Mouse (Mus musculus) granulocyte monocyte progenitor cell, adult 5-6 weeks (primary cell): ENCODE results near the gene Abca1. TPM values are rescaled to one million over a fixed set of nuclear protein-coding genes. Genes with fewer than 3 reads are reported as not detected.

Source experiments
- ATAC-seq: replicated peaks from 2 replicates; pipeline ENCODE4 v1.8.0; 2016; ENCODE audit warnings: mild to moderate bottlenecking, moderate TSS enrichment, inconsistent platforms; ENCODE audit not compliant: poor library complexity, severe bottlenecking
- total RNA-seq, 2 experiments: library from RNA; stranded (forward) in 1 of 2; stranded (reverse) in 1 of 2; fragments of 200-712, 200-1000 nt in 1 of 2; fragments of >200 nt in 1 of 2; fragmentation: Nextera tagmentation in 1 of 2; gene quantifications; 2 replicates each; pipeline ENCODE4 v1.2.3; 2014 to 2017

The Abca1 gene
- total RNA-seq, 2 experiments from 2014 or later = 0.49 to 3.8 TPM

DNA sequence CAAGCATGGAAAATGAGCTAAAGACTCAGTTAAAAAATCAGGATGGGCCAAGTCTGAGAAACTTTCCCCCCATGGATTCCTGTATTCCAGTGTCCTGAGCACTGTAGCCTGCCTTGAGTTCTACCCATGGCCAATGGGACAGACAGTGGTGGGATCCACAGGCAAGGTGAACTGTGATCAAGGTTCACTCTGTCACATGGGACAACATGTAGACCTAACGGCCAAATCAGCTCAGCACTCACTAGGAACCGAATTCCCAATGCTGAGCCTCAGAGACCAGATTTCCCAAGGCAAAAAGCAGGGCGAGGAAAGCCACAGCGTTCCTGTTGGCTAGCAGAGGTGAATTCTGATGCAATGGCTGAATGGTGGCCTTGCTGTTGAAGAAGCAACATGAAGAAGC lies 64.8 kb downstream of the Abca1 start:
- ATAC-seq = no peak

DNA sequence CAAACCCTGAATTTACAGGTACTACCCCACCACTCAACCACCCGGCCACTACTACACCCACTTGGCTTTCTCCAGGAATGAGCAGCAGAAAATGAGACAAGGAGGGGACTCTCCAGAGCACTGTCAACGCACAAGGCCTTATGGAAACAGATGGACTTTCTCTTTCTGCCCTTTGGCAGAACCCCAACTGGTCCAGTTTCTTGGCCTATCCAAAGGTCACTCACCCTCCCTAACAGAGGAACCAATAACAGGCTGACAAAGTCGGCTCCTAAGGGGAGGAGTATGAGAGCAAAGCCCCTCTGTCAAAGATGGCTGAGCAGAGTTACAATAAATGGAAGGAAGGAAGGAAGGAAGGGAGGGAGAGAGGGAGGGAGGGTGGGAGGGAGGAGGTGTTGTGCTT lies 65.4 kb downstream of the Abca1 start:
- ATAC-seq = no peak

DNA sequence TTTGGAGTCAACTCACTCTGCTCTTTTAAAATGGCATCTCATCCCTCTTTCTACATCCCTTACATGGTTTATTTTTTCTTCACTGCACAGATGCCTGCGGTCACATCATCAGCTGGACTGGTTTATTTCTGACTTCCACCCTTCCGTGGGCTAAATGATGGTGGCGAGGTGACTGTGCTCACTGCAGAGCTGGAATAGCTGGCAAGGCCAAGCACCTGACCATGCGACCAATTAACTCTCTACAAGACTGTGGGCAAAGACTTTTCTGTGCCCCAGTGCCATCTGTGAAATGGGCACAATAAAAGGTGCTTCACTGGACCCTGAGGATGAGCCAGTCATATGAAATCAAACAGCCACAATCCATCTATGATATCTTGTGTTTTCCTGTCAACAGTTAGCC lies 66.1 kb downstream of the Abca1 start:
- ATAC-seq = no peak

DNA sequence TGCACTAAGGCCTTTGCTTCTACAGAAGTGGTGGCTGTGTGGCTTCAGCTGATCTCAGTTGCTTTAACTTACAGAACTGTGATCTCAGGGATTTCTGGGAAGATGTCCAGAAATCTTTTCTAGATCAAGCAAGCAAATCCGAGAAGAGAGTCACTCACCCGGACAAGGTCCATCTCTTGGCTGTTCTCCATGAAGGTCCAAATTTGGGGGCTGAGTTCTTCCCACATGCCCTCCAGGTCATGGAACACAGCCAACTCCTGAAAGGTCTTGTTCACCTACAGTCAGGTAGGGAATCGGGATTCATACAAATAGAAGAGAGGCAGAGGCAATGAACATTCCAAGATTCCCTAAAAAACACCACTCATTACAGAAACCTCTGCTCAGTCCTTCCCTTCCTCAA lies 70.1 kb downstream of the Abca1 start:
- ATAC-seq = no peak

DNA sequence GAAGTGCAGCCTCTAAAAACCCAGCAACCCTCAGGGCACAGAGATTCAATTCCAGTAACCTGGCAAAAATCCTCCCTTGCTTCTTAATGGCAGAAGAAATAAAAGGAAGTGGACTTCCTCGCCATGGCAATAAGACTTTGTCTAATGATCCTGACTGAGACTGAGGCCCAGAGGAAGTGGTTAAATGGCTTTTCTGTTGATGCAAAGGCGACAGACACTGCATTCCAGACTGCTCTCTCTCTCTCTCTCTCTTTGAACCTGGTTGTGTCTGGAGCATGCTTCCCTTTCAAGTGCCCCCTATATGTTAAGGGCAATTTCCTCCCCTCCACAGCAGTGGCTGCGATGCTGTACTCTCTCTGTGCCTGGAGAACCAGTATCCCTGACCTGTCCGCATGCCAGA lies 70.7 kb downstream of the Abca1 start:
- ATAC-seq = peak; percentile 74

DNA sequence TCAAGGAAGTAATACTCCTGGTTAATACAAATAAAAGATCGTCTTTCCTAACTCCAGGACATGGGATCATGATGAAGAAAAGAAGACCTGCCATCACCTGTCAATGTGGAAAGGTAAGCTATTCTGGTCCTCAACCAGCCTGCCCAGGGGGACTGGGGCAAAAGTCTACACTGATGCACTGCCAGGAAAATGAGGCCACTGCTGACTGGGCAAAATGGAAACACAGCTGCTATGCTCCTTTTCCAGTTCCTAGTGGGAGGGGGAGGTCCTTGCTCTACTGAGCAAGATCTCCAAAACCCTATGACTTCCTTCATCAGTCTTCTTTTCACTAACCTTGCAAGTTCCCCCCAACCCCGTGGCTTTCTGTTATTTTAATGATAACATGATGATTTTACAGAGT lies 73.1 kb downstream of the Abca1 start:
- ATAC-seq = no peak

DNA sequence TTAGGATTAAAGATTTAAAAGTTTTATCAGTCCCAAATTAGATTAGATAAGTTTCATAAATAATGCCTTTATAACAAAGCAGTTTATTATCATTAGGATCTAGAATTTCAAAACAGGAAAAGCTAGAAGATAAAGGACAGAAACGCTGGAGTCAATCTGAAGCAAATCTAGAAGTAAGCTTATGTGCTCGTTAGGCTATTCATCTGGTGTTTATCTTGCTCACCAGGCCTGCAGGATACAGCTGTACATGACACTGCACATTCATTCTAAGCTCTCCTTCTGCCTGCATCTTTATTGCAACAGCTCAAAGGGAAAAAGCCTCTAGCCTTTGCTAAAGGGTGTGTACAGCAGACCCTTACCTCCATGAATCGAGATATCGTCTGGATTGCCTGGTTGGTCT lies 74.1 kb downstream of the Abca1 start:
- peak; percentile 42; the same call in 1 of the 2 replicates for ATAC-seq

DNA sequence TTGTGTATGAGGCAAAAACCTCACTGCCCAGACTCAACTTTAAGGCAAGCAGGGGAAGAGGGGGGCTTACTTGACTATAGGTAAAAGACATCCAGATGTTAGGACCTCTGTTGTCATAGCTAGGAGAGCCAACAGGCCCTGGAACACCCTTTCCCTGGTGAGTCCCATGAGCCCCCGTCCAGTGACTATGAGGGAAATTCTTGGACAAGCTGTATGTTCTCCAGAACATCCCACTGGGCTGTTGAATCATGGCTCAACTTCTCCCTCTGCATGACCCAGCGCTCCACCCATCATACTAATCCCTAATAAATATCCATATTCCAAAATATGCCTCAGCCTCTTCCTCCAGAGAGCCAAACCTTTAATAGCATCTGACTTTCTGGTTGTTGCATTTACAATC lies 76.6 kb downstream of the Abca1 start:
- ATAC-seq = no peak

DNA sequence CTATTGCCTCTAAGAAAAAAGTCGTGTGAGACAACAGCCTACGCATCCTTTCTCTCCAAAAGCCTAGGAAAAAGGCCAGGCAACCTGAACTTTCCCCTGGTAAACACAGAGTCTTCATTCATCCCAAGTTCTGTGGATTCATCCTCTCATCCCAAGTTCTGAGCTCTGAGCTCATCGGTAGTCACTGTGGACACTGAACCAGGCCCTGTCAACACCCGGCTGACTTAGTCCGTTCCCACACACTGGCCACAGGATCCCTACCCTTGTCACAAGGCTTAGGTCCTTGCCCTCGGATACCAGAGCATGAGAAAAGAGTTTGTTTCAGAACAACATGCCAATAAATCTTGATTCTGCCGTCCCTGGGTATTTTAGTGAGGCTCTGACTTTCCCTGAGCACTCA lies 77.2 kb downstream of the Abca1 start:
- ATAC-seq = no peak

DNA sequence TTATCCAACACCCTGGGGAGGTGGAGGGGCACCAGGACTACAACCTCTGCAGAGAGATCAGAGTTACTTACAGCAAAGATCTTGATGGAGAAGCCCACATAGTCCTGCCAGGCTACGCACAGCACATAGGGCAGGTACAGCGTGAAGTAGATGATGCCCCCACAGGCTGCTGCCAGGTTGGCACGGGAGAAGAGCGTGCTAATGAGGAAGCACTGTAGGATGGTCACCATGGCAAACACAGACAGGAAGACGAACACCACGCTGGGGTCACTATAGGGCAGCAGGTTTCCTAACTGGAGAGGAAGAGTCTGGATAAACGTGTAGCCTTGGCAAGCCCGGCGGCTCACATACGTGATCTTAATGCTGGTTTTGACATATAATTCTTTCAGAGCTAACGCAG lies 77.8 kb downstream of the Abca1 start:
- peak; percentile 71 for ATAC-seq

DNA sequence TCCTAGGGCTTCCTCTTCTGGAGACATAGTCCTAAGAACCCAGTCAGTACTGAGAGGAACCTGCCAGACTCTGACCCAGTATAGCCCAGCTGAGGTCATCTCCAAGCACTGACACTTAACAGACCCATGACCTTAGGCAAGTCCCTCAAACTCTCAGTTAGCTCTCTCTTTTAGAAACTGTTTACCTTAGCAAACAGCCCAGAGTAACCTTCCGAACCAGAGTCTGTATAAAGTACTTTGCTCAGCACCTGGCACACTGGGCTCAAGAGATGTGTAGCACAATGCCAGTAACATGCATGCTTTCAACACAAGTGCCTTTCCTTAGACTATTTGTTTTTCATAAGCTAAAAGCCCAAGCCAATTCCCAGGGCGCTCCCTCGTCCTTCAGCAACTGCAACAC lies 79.4 kb downstream of the Abca1 start:
- no peak for ATAC-seq

DNA sequence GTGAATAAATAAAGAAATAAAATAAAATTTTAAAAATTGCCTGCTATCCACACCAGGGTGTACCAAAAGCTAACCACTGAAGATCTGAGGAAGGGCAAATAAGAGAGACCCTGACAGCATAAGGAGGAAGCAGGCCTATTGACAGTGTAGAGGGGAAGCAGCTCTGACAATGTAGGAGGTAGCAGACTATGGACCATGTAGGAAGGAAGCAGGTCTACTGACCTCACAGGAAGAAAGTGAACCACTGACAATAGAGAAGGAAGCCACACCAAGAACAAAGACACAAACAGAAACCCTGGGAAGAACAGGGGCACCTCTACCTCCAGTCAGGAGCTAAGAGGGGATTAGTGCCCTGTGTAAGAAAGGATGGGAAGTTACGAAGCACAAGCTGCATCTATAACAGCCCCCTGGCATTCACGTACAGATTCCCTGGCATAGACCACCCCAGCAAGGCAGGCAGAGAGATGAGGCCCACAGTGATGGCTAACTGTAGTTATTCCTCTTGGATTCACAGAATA lies 80.8 kb downstream of the Abca1 start:
- ATAC-seq = peak; percentile 42

DNA sequence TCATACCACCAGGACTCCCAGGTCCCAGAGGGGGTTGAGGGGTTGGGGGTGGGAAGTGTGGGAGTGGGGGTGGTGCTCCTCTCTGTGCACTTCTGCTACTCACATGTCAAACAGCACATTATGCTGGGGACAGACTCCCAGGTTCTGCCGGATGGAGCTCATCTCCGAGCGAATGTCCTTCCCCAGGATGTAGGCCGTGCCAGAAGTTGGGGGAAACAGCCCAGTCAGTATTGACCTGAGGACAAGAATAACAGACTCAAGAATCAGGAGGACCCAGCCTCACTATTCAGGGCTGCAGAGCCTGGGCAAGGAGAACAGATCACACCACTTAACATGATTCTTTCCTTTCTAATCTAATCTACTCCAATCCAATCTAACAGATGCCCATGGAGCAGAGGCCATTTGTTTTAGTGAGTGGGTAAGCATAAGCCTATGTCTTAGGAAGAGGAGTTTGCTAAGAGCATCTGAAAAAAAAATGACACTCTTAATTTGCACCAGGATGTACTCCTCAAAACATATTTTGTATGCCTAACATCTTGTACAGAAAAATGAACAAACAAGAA lies 82.8 kb downstream of the Abca1 start:
- ATAC-seq = no peak

DNA sequence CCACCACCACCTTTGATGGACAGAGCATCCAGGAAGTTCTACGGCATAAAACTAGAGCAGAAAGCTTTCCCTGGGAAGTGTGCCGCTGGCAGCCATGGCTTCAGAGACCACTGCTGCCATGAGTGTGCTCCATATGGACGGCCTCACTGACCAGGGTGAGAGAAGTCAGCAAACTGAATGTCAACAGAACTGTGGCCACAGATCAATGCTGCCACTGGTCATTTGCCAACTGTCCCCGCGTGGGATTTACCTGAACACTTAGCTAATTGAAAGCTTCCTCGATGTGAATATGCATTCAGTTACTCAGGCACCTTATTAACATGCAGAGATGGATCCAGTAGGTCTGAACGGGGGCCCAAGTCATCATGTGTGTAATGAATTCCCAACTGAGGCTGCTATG lies 86.7 kb downstream of the Abca1 start:
- no peak for ATAC-seq

DNA sequence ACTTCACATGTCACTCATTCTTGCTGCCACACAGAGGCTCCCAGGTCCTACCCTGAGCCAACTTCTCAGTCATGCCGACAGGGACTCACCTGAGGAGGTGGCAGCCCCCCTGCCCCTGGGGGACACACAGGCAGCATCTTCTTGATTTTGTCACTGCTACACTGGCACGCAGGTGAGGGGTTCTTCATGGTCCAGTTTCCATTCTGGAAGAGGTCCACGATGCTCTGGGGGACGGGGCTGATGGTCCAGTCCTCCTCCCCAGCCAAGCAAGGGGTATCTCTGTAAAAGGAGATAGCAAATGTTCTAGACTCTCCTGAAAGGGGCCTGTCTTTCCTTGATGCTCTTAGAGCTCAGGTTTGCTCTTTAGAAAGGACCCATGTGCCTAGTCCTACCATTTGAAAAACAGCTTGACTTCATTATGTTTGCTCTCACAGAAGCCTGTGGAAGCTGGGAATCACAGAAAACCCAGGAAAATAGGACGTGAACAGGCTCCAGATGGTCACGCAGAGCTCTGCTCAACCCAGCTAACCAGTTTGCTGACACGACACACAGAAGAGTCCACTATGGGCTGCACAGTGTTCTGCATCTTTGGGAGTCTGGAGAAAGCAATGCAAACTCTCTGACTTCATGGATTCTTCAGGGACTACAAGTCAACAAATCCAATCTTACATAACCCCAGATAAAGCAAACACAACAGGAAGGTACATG lies 97.2 kb downstream of the Abca1 start:
- no peak for ATAC-seq

DNA sequence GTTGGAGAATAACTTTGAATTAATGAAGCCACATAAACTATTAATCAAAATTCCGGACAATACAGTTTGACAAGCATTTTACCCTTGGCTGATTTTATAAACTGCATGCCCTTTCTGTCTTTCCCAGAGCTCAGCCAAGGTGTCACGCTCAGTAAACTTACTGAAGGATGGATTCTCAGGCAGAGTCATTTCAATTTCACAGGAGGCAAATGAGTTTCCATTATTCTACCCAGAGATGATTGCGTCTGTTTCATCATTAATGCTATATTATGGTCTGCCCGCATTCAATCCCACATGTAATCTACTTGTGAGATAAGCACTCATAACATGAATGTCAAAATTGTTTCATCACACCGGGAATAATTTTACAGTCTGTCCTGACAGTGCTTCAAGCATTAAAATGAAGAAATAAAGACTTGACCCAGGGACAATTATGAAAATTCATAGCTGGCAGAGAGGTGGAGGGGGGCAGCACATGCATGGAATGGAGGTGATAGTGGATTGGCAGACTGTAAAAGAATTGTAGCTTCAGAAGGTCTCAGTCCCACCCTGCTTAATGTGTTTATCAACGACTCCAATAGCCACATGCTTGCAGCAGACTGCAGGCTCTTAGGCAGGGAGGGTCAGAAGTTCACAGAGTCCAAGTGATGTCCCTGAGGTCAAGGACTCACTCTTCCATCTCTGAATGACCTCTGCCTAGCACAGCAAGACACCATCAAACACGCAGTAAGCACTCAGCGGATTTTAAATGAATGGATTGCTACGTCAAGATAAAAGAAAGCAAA lies 113.3 kb downstream of the Abca1 start:
- no peak for ATAC-seq

DNA sequence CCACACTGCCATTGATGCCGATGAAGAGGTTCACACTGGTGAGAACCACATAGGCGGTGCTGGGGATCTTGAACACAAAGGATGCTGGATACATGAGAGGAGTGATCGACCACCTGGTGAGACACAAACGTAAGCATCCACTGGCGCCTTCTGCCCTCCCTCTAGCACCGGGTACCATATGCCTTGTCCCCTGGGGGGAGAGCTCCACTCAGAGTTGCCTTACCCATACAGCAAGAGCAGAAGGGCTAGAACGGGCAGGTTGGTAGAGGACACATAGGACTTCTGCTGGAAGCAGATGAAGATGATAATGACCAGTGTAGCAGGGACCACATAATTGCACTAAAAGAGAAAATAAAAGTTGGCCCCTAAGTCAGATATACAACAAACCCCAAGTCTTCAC lies 113.9 kb downstream of the Abca1 start:
- ATAC-seq = no peak

DNA sequence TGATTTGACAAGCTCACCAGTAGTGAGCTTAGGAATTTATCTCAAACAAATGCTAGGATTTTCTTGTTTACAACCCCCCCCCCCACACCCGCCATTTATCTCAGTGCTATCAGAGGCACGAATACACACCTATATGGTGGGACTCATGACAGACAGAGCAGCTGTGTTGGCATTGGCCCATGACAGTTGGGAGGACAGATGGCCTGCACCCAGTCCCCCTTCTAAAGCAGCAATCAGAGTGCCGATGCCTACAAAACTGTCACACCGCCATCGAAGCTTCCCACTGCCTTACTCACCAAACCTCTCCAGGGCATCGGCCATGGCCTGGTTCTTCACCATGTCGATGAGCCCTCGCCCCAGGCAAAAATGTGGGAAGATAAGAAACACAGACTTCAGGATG lies 115.9 kb downstream of the Abca1 start:
- ATAC-seq = no peak

DNA sequence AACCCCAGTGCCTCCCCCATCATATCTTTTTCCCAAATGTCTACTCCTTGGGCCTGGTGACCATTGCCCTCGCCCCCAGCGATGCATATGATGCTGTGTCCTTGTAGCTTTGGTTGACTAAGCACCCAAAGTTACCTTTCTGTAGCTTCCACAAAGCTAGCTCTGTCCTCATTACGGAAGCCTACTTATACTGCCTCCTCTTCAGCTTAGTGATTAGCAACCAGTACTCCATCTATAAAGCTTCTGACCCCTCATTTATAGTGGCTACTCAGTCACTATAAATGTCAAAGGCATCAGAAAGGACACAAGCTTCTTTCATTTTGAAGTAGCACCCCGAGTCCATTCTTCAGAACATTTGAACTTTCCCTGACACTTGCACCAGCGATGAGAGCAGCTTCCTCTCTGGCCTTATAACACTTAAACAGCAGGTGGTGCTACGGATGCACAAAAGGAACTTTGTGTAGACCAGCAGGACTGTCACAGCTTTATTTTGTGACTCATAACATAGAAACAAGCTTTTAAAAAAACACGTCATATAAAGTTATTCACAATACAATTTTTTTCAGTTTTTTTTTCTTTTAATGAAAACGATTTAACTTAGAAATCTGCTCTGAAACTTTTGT lies 129.3 kb downstream of the Abca1 start:
- ATAC-seq = peak; percentile 50; the same call in 1 of the 2 replicates

DNA sequence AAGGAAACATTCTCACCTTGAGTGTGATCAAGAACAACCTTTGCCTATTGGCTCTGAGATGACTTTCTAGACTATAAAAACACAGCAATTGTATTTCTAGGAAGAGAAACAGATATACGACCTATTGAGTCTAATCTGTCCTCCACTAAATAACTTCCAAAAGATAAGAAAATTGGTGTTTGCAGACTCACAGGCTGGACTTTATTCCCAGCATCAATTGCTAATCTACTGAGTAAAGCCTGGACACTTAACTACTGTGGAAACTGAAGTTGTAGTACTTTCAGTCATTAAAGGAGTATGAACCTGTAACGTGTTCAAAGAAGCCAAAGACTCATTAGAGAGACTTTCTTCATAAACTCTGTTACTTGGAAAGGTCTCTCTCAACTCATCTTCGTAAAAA lies 131.9 kb downstream of the Abca1 start:
- ATAC-seq = no peak

DNA sequence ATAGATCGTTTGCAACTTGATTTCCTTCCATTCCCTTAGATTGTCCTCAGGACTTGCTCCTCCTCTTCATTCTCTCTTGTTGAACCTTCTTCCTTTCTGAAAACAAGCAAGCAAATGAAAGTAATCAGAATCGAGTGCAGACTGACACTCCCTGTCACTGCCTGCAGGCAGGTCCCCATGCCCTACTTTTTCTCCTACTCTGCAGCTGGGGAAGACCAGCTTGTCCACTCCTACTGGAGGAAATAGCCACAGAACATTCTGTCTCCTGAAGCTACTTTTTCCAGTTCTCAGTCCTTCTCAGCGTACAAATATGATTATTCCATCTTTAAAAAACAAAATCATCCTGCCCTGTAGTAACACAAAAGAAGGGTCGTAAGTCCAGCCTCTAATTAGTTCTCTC lies 135.3 kb downstream of the Abca1 start:
- no peak for ATAC-seq
